Mouse (Mus musculus): ENCODE measurements around the gene Nek11.

Gene Nek11

DNA sequence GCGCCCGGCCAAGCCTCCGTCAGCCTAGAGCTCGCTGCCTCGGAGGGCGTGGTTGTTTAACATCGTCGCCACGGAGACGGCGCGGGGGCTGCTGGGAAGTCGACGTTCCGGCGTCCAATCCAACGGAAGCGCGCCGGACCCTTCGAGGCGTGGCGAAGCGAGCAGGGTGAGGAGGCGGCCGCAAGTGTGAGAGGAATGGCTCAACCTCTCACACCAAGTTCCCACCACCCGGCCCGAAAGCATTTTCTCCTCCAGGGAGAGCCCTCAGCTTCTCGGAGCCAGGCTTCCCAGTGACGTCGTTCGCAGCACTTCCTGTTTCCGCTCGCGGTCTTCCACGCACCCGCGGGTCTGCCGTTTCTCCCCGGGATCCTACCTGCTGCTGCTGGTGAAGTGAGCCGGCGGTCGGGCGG is at the start of gene Nek11, which contains the start of gene Aste1:
Gene Nek11 (minus strand): TSS at position 307 of the 410 bp plus-strand sequence.
Gene Aste1 (plus strand): TSS at position 175 of the 410 bp plus-strand sequence.
- peak; percentile 85 for DNase-seq

GRCm38 (mm10) chr9:105408549-105408948 is 13.2 kb upstream of the Nek11 start:
- no peak for DNase-seq

DNA sequence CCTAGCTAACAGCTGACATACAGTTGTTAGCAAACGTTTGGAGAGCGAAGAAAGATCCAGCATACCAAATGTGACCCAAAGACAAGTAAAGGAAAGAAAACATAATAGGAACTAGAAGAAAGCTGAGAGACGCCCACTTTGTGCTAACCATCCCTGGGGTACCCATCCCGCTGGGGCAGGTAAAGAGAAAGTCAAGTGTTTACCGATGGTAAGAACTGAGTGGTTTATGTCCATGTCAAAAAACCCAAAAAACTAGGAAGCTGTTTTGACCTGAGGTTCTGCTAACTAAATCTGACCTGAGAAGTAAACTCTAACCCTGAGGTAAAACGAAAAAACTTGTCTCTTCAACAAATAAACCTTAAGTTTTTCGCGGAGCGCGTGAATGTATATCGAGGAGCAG is 604 bp downstream of the Nek11 start:
- DNase-seq, result no peak

- no peak for DNase-seq
Observed at GRCm38 (mm10) chr9:105390616-105391015, 4.7 kb downstream of the Nek11 start.

DNA sequence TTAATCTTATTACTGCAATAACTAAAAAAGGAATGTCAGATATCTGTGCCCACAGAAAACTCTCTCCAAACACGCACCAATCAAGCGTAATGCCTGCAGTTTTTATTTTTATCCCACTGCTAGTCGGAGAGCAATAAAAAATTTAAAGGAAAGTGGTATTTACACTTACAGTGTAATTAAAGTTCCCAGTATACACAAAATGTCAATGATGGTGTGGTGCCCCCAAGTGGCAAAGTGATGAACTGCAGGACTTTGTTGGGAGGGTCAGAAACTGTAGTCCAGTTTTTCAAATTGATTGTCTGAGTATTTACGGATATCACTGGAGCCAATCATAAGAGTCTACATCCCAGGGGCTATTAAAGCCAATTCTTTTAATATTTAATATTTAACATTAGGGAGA is 6.0 kb downstream of the Nek11 start:
- peak; percentile 57 for DNase-seq

DNA sequence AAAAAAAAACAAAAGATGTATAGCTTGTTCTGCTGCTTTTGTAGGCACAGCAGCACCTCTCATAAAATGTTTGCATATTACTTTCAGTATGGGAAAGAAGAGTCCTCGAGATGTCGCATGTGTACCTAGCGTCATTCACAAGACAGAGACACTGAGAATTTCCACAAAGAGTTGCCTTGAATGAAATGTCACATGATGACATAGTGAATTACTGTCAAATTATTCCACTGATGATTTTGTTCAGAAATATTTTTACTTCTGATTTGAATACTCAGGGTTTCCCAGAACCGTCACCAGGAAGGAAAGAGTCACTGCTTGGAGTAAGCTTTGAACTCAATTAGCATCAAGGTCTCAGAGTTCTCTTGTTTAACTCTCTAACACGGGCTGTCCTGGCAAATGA is 7.9 kb downstream of the Nek11 start:
- DNase-seq, result no peak

- no peak for DNase-seq
Observed at GRCm38 (mm10) chr9:105379533-105380145, 15.7 kb downstream of the Nek11 start.

- DNase-seq, result no peak
Observed at GRCm38 (mm10) chr9:105377622-105378021, 17.7 kb downstream of the Nek11 start.

GRCm38 (mm10) chr9:105376954-105377530 is 18.3 kb downstream of the Nek11 start:
- DNase-seq, result no peak

GRCm38 (mm10) chr9:105376411-105376810 is 18.9 kb downstream of the Nek11 start:
- DNase-seq, result no peak

DNA sequence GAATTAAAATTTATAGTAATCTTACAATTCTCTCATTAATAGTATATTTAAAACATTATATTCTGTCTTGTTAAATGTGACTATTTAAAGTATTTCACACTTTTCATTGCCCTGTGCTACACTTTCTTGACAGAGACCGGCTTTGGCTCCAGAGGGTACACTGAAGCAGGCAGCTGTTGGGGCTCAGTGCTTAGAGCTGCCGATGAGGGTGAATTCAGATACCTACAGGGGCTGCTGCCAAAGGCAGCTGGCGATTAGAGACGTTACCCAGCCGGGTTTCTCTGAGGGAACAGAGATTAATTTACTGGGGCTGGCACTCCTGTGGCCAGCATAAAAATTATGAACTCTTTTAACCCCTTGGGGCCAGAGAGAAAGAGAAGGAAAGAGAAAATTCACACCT is 21.0 kb downstream of the Nek11 start:
- no peak for DNase-seq

- DNase-seq, result no peak
Observed at GRCm38 (mm10) chr9:105368605-105369004, 26.7 kb downstream of the Nek11 start.

- no peak for DNase-seq
Observed at GRCm38 (mm10) chr9:105366199-105366598, 29.1 kb downstream of the Nek11 start.

- DNase-seq, result no peak
Observed at GRCm38 (mm10) chr9:105363520-105364231, 31.6 kb downstream of the Nek11 start.

GRCm38 (mm10) chr9:105362181-105362580 is 33.1 kb downstream of the Nek11 start:
- DNase-seq, result no peak

DNA sequence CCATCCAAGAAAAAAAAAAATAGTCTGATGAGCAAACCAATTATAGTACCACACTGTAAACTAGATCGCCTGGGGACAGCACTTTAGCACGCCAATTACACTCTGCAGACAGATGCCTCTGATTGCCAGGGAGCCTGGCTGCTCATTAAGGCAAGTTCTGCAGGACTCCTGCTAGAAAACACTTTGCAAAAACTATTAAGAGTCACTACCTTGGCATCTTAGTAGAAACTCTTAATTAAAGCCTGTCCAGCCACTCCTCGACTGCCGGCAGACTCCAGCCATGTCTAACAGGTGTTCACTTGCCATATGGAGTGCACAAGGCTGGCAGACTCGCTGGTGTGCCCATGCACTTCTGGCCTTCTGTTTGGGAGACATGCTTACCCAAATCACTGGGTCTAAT is 46.3 kb downstream of the Nek11 start:
- DNase-seq, result no peak

DNA sequence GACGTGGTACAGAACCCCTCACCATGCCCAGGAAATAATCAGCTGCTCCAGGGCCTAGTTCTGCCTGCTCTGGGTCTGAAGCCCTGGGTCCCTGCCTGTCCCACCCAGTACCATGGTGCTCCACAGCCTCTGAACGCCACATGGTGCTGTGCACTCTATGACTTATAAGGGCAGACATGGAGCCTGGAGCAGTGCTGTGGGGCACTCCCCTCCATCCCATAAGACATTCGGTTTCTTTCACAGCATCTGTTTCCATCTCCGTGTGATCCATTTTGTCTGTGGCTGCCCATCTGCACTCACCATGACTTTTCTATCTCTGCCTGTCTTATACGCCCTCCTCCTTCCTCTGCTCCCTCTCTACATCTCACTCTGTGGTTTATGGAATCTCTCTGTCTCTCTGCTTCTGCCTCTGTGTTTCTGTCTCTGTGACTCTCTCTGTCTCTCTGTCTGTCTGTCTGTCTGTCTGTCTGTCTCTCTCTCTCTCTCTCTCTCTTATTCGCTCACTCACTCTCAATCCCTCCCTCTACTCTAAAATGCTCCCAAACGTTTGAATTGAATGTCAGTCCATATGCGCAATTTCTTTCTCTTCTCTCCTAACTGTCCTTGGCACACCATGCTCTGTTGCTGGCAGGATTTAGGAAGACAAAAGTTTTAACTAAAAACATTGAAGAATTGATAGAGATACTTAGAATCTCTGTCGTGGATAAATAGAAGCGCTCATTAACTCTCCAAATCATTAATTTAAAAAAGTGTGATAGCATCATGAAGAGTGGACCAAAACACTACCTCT is 46.9 kb downstream of the Nek11 start:
- DNase-seq, result no peak

DNA sequence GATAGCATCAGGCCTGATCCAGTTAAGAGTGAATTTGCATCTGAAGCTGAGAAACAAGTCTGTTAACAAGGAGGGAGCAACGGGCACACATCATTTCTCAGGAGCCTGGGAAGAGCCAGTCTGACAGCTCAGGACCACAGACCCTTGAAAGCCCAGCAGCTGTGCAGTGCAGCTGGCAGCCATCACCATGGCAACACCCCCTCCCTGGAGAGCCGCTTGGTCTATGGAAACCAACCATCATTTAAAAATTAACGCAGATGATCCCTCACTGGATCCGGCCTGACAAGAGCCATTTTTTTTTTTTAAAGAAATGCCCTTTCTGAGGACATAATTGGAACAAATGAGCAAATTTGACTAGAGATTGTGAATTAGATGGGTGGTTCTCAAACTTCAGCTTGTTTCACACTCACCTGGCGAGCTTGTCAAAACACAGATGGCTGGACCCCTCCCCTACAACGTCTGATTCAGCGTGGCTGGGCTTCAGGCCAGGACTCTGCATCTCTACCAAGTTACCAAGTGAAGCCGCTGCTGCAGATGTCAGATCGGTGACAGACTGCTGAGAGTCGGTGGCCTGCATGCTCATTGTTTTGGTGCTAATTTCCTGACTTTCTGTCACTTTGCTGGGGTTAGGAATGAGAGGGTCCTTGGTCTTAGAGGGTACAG is 52.2 kb downstream of the Nek11 start:
- no peak for DNase-seq

GRCm38 (mm10) chr9:105342565-105342964 is 52.8 kb downstream of the Nek11 start:
- no peak for DNase-seq

- no peak for DNase-seq
Observed at GRCm38 (mm10) chr9:105332436-105333016, 62.8 kb downstream of the Nek11 start.

- DNase-seq, result no peak
Observed at GRCm38 (mm10) chr9:105321856-105322255, 73.5 kb downstream of the Nek11 start.

- no peak for DNase-seq
Observed at GRCm38 (mm10) chr9:105313250-105313649, 82.1 kb downstream of the Nek11 start.
